Mouse (Mus musculus) heart, adult 2 months (tissue): ENCODE data around the gene Bcas3. TPM values are rescaled to one million over a fixed set of nuclear protein-coding genes. Genes with fewer than 3 reads are reported as not detected.

Experiments used
- DNase-seq, 2 experiments: peaks; one replicate each; pipeline ENCODE4 v3.0.0; 2021
- H3K27ac ChIP-seq: fragments of 200-600 bp; 2 replicates; pipeline ENCODE4 v1.8.1; 2022
- H3K27me3 ChIP-seq: fragments of 200-500 bp; 2 replicates; pipeline ENCODE4 v1.6.1; 2012; ENCODE audit warnings: mild to moderate bottlenecking, low read length, inconsistent platforms, mixed read lengths; ENCODE audit not compliant: control insufficient read depth, insufficient read depth
- H3K36me3 ChIP-seq: fragments of 200-500 bp; 2 replicates; pipeline ENCODE4 v1.6.1; 2012; ENCODE audit warnings: low read length, inconsistent platforms; ENCODE audit not compliant: control insufficient read depth, insufficient read depth
- H3K4me1 ChIP-seq: fragments of 200-500 bp; 2 replicates; pipeline ENCODE4 v1.6.1; 2011; ENCODE audit warnings: low read length; ENCODE audit not compliant: control insufficient read depth, insufficient read depth
- H3K4me3 ChIP-seq: fragments of 200-600 bp; 2 replicates; pipeline ENCODE4 v1.8.1; 2022
- H3K79me2 ChIP-seq: fragments of 200-500 bp; replicated peaks from 2 replicates; pipeline ENCODE4 v1.6.1; 2012; ENCODE audit warnings: mild to moderate bottlenecking, inconsistent platforms, low read length, moderate library complexity, mixed read lengths; ENCODE audit not compliant: control insufficient read depth, insufficient read depth
- H3K9ac ChIP-seq: fragments of 200-500 bp; 2 replicates; pipeline ENCODE4 v1.6.1; 2012; ENCODE audit warnings: low read depth, mild to moderate bottlenecking, control low read depth, inconsistent platforms, low read length, mixed read lengths
- CTCF ChIP-seq: fragments of 200-600 bp; IDR thresholded peaks from 2 replicates; pipeline ENCODE4 v1.8.1; 2022; ENCODE audit warnings: antibody characterized with exemption, mild to moderate bottlenecking, moderate library complexity
- EP300 ChIP-seq: fragments of 200-500 bp; IDR thresholded peaks from 2 replicates; pipeline ENCODE4 v1.6.1; 2011; ENCODE audit warnings: low read depth, low read length, control low read depth; ENCODE audit not compliant: insufficient read depth
- POLR2A ChIP-seq: fragments of 200-500 bp; IDR thresholded peaks from 2 replicates; pipeline ENCODE4 v1.6.1; 2011; ENCODE audit warnings: mild to moderate bottlenecking, low read depth, low read length, control low read depth; ENCODE audit not compliant: insufficient read depth
- WGBS: fragments of 180-500 bp; shearing (Covaris S2); methylation state at CpG from one replicate; pipeline ENCODE4 v1.1.7; 2018; 5-methylcytosine and 5-hydroxymethylcytosine counted together
- intact Hi-C: fragments of 180-260 bp; cut with DNase I; formaldehyde crosslinking; loops from one replicate; pipeline ENCODE4 v1.15.1; 2025
- polyA plus RNA-seq: library from polyadenylated mRNA; depleted of rRNA; stranded (reverse); fragments of >200 nt; gene quantifications from 2 replicates; pipeline ENCODE4 v1.2.3, GENCODE M21; 2012
- total RNA-seq, 2 experiments: library from RNA; stranded (reverse); gene quantifications; 2 replicates each; pipeline ENCODE4 v1.2.3; 2021

Bcas3 gene
- total and polyA plus RNA-seq, 3 experiments: 26.6 to 40.4 (median 36.0) TPM

DNA sequence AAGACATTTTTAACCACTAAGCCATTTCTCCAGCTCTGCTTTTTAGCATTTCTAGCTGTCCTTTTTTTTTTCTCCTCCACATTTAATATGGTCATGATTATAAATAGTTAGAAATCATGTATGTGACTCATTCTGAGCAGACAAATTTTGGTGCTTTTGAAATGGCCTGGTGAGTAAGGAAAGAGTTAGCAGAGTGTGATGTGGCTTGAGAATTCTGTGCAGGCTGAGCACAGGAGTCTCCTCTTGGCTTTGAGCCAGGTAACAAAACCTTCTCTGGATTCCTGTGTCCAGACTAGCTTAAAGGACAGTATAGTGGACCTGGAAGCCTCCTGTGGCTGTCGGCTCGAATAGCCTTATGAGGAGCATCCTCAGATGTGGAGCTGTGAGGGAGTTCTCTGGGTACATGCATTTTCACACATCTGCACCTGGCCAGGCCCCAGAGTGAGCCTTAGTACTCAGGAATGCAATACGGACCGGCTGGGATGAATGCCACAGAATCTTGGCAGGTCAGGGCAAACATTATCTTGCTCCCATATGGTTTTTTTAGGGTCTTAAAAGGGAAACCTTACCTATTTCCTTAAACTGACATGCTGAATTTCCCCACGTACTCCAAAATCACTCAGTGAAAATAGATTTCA, 256.5 kb downstream of the Bcas3 start:
- Histone ChIP-seq H3K79me2 (no peaks in the 10 kb centered on the region), H3K4me1 (peaks cover 8% of the 10 kb centered on the region), H3K4me3 (no peak overlapping the region), H3K9ac (no peak overlapping the region), H3K27me3 (no peaks in the 10 kb centered on the region), H3K36me3 (no peaks in the 10 kb centered on the region), H3K27ac (no peak overlapping the region)
- intact Hi-C loops: no loop called here
- WGBS: 18% methylated on average over 5 of the region's 5 CpGs
- peak; percentile 26 to 41 for DNase-seq
- TF ChIP-seq POLR2A (no peak), EP300 (no peak), CTCF (no peak)

DNA sequence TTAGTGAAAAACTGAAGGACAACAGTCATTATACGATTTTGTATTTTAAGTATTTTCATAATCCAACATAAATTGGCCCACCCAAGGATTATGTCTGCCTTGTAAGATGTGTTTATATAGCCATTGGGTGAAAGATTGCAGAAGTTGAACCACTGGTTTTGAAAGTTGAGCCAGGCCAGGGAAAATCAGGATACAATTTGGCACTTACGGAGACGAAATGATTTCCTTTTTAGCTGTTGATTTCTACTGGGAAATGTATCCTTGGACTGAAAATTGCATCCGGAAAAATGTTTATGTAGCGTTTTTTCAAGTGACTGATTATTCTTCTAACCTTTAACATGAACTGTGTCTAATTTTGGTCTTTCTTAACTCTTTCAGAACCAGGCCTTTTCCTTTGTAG, 260.1 kb downstream of the Bcas3 start:
- Histone ChIP-seq H3K36me3 (no peaks in the 10 kb centered on the region), H3K27me3 (no peaks in the 10 kb centered on the region), H3K4me3 (no peak overlapping the region), H3K79me2 (no peaks in the 10 kb centered on the region), H3K4me1 (peaks cover 17% of the 10 kb centered on the region), H3K9ac (no peak overlapping the region), H3K27ac (no peak overlapping the region)
- DNase-seq: no peak
- intact Hi-C loops: no loop called here
- TF ChIP-seq EP300 (no peak), POLR2A (no peak), CTCF (no peak)
- 30% methylated on average over 5 of the region's 5 CpGs for WGBS

DNA sequence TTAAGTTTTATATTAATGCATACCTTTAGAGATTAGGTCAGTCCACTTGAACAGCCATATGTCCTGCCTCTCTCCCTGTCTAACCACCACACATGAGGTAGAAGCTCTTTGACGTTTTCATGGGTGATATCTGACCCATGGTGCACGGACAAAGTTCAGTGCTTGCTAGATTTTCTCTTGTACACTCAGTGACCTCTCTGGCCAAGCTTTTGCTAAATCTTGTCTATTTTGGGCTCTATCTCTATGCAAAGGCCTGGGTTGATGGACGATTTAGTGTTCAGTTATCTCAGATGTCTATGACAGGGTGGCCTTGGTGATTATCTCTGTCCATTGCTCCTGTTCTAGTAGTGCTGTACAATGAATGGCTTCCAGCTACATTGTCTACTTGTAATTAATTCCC, 260.6 kb downstream of the Bcas3 start:
- Histone ChIP-seq H3K79me2 (no peaks in the 10 kb centered on the region), H3K9ac (no peak overlapping the region), H3K36me3 (no peaks in the 10 kb centered on the region), H3K27ac (no peak overlapping the region; the same call in 1 of the 2 replicates), H3K4me1 (peaks cover 17% of the 10 kb centered on the region), H3K27me3 (no peaks in the 10 kb centered on the region), H3K4me3 (no peak overlapping the region)
- DNase-seq: no peak
- intact Hi-C loops: no loop called here
- TF ChIP-seq EP300 (no peak), POLR2A (no peak), CTCF (no peak)
- 74% methylated on average over 3 of the region's 3 CpGs for WGBS

DNA sequence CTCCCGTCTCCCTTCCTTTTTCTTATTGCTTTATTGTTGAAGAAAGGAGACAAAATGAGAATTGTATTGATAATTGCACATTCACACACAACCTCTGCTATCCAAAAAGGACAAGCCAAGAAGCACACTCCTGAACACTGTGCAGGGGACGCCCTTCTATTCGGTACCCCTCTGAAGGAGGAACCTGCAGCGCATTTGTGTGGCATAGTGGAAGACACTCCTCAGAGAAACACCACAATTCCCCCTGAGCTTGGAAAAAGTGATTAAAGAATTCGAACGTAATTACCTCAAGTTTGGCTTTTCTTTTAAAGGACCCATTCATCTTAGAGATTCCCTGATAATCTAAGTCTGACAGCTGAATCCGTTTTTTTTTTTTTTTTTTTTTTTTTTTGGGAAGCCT, 261.5 kb downstream of the Bcas3 start:
- DNase-seq: no peak
- no peaks in the 10 kb centered on the region for H3K36me3 ChIP-seq
- TF ChIP-seq EP300 (no peak), POLR2A (no peak), CTCF (no peak)
- no peaks in the 10 kb centered on the region for H3K27me3 ChIP-seq
- intact Hi-C loops: loop anchor here (2.0 kb wide), 2 partner anchors 40 to 94 kb away; no protein-coding TSS in a partner anchor
- WGBS: 80% methylated on average over 7 of the region's 7 CpGs
- H3K9ac ChIP-seq: no peak overlapping the region
- H3K27ac ChIP-seq: no peak overlapping the region
- peaks cover 15% of the 10 kb centered on the region for H3K4me1 ChIP-seq
- H3K79me2 ChIP-seq: no peaks in the 10 kb centered on the region
- H3K4me3 ChIP-seq: no peak overlapping the region

DNA sequence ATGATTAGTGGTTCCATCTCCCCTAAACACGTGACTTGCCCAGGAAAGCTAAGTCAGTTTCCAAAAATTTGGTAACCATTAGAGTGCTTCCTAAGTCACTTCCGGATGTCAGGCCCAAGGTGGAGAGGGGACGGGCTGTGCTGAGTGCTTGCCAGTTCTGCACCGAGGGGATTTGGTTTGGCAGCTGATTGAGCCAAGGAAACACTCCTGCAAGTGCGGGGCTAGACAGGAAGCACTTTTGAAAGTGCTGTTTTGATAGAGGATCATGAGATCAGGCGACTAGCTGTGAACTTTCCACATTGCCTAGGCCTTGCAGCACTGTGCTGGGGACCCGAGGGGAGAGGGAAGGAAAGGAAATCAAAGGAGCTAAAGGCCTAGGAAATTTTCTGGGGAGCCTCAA, 262.5 kb downstream of the Bcas3 start:
- H3K27ac ChIP-seq: peak overlapping the region; percentile 44
- DNase-seq: peak; percentile 73 to 76
- H3K27me3 ChIP-seq: no peaks in the 10 kb centered on the region
- no peak overlapping the region for H3K9ac ChIP-seq
- TF ChIP-seq CTCF: no peak
- TF ChIP-seq EP300: peak; percentile 87
- 0 out of 2 replicates have a peak, but pooled peaks have one; percentile 24 for TF ChIP-seq POLR2A
- no peak overlapping the region for H3K4me3 ChIP-seq
- H3K36me3 ChIP-seq: no peaks in the 10 kb centered on the region
- WGBS: 27% methylated on average over 7 of the region's 7 CpGs
- no peaks in the 10 kb centered on the region for H3K79me2 ChIP-seq
- H3K4me1 ChIP-seq: peaks cover 11% of the 10 kb centered on the region
- intact Hi-C loops: loop anchor here (2.0 to 5.0 kb wide), 4 partner anchors 41 to 217 kb away; partner anchors contain the start of gene Tbx2

DNA sequence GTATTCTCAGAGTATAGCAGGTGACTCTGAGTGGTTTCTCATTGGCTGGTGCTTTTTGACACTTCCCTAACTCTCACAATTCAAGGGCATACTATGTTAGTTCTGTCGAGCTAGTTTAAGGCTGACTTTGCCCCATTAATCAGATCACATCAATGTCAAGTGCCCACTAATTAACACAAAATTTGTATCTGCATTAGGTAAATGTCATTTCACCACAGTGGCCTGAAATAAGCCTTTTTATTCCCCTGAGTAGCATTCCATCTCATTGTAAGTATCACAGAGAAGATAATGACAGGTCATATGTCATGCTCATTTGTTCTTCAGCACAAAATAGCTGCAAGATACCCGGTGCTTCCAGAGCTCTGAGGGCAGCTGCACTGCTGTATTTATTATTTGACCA, 268.5 kb downstream of the Bcas3 start:
- Histone ChIP-seq H3K4me3 (no peak overlapping the region), H3K79me2 (no peaks in the 10 kb centered on the region), H3K27ac (no peak overlapping the region), H3K27me3 (no peaks in the 10 kb centered on the region), H3K9ac (no peak overlapping the region), H3K36me3 (no peaks in the 10 kb centered on the region), H3K4me1 (no peaks in the 10 kb centered on the region; the same call in 1 of the 2 replicates)
- DNase-seq: no peak
- 30% methylated on average over 2 of the region's 2 CpGs for WGBS
- intact Hi-C loops: no loop called here
- TF ChIP-seq CTCF: no peak
- no peak for TF ChIP-seq POLR2A
- TF ChIP-seq EP300: no peak
